16 mouse cellular contexts compared by ENCODE assay signal in genomic region chr3:78863005-78863404, GRCm38 (mm10).
"Had no signal": no experiment of that assay in that cellular context is flagged by ENCODE, and none has a peak within 500 bp of the region (broad histone marks: within the 10 kb centered on the region; RNA-seq: fewer than 3 reads in every experiment).

No protein-coding gene starts in this region.

- H3K4me1 ChIP-seq: stomach, embryonic 15.5 days had no signal

- H3K27me3 ChIP-seq: neural tube, embryonic 12.5 days; neural tube, embryonic 13.5 days; neural tube, embryonic 15.5 days; stomach, embryonic 15.5 days had no signal

- H3K4me3 ChIP-seq: neural tube, embryonic 12.5 days; neural tube, embryonic 13.5 days; neural tube, embryonic 15.5 days; stomach, embryonic 15.5 days had no signal

- H3K9me3 ChIP-seq: neural tube, embryonic 12.5 days; neural tube, embryonic 13.5 days; neural tube, embryonic 15.5 days; stomach, embryonic 15.5 days had no signal

- H3K9ac ChIP-seq: neural tube, embryonic 12.5 days; neural tube, embryonic 13.5 days; neural tube, embryonic 15.5 days; stomach, embryonic 15.5 days had no signal

- H3K27ac ChIP-seq: neural tube, embryonic 12.5 days; neural tube, embryonic 13.5 days; neural tube, embryonic 15.5 days; stomach, embryonic 15.5 days; stomach, postnatal 0 days had no signal

- H3K36me3 ChIP-seq: neural tube, embryonic 12.5 days; neural tube, embryonic 13.5 days; neural tube, embryonic 15.5 days; stomach, embryonic 15.5 days had no signal

- DNase-seq: right cerebral cortex, adult 18-20 months; right cerebral cortex, postnatal 14 days; right cerebral cortex, postnatal 25 days; right cerebral cortex, postnatal 4 days; spleen, adult 18-20 months; thymus, adult 18-20 months; thymus, adult 2 months; thymus, postnatal 14 days; thymus, postnatal 25 days; thymus, postnatal 36 days; thymus, postnatal 4 days had no signal

- H3K4me2 ChIP-seq: neural tube, embryonic 12.5 days; neural tube, embryonic 13.5 days; neural tube, embryonic 15.5 days; stomach, embryonic 15.5 days had no signal
